Mouse (Mus musculus) heart, postnatal 14 days (tissue): ENCODE measurements around the gene Fam173a. TPM values are rescaled to one million over a fixed set of nuclear protein-coding genes. Genes with fewer than 3 reads are reported as not detected.

Experiments
- microRNA-seq, 2 experiments: library from miRNA; unstranded; fragments of <30 nt; microRNA quantifications; one replicate each; pipeline ENCODE4 v1.2.0; 2021 to 2022
- total RNA-seq, 2 experiments: library from RNA; stranded (reverse); gene quantifications; 2 replicates each; pipeline ENCODE4 v1.2.3; 2021

Gene Fam173a
- total RNA-seq, 2 experiments from 2014 or later, result 36.4 to 37.4 TPM

Small RNA genes lying within 50 kb of the gene (microRNA-seq; reads per million reads assigned to microRNA genes)
- gene Gm25083 (0 reads per million in 2 experiments), gene Mir3082 (1.1 to 2.8 reads per million in 2 experiments), gene Mir6966 (3.2 to 4.1 reads per million in 2 experiments)

Other genes with a start within 250 kb of the Fam173a start
- gene Sox8, start 222.2 kb downstream of the Fam173a start, total RNA-seq, result under 1 TPM; 0.56 to 0.67 TPM
- gene Lmf1, start 213.8 kb downstream of the Fam173a start, total RNA-seq, result 10 to 100 TPM; 26.2 to 28.0 TPM
- 1 to 10 TPM; 1.7 to 2.1 TPM for gene Gng13, start 75.7 kb downstream of the Fam173a start, total RNA-seq
- gene Chtf18, start 65.5 kb downstream of the Fam173a start, total RNA-seq, result 1 to 10 TPM; 1.1 to 4.4 TPM
- 1 to 10 TPM; 5.0 to 5.4 TPM for gene Rpusd1, start 65.2 kb downstream of the Fam173a start, total RNA-seq
- gene Mslnl, start 56.9 kb downstream of the Fam173a start, total RNA-seq, result not detected
- 10 to 100 TPM; 30.0 to 34.5 TPM for gene Msln, start 38.5 kb downstream of the Fam173a start, total RNA-seq
- 10 to 100 TPM; 44.8 TPM for gene Narfl, start 19.1 kb downstream of the Fam173a start, total RNA-seq
- 10 to 100 TPM; 15.0 to 15.1 TPM for gene Haghl, start 7.2 kb downstream of the Fam173a start, total RNA-seq
- gene Ccdc78, start 6.3 kb downstream of the Fam173a start, total RNA-seq, result under 1 TPM in 1 of 2 experiments, not detected in 1; 0.17 TPM
- gene AC134908.4, start 2.8 kb upstream of the Fam173a start, total RNA-seq, result not detected
- 10 to 100 TPM; 67.1 to 74.7 TPM for gene Metrn, start 4.2 kb upstream of the Fam173a start, total RNA-seq
- gene Fbxl16, start 16.2 kb upstream of the Fam173a start, total RNA-seq, result 1 to 10 TPM in 1 of 2 experiments, under 1 TPM in 1; 1.00 to 1.2 TPM
- gene Wdr24, start 30.7 kb upstream of the Fam173a start, total RNA-seq, result 10 to 100 TPM; 10.5 to 11.0 TPM
- gene Jmjd8, start 36.0 kb upstream of the Fam173a start, total RNA-seq, result 10 to 100 TPM; 33.1 to 34.1 TPM
- gene Stub1, start 40.5 kb upstream of the Fam173a start, total RNA-seq, result 100 to 1,000 TPM; 106 to 109 TPM
- gene Rhbdl1, start 44.4 kb upstream of the Fam173a start, total RNA-seq, result 1 to 10 TPM; 2.5 to 3.1 TPM
- gene Gm20683, start 48.9 kb upstream of the Fam173a start, total RNA-seq, result 1 to 10 TPM; 2.9 to 3.0 TPM
- 100 to 1,000 TPM; 103 to 105 TPM for gene Rhot2, start 52.0 kb upstream of the Fam173a start, total RNA-seq
- gene Wdr90, start 68.6 kb upstream of the Fam173a start, total RNA-seq, result 1 to 10 TPM; 5.2 to 5.7 TPM
- 100 to 1,000 TPM; 226 to 230 TPM for gene Mcrip2, start 75.9 kb upstream of the Fam173a start, total RNA-seq
- gene Mettl26, start 82.2 kb upstream of the Fam173a start, total RNA-seq, result 10 to 100 TPM; 11.3 to 13.2 TPM
- under 1 TPM; 0.91 to 1.00 TPM for gene Wfikkn1, start 88.0 kb upstream of the Fam173a start, total RNA-seq
- gene Rab40c, start 126.8 kb upstream of the Fam173a start, total RNA-seq, result 10 to 100 TPM; 14.4 to 20.0 TPM
- 10 to 100 TPM; 60.6 to 62.7 TPM for gene Pigq, start 152.0 kb upstream of the Fam173a start, total RNA-seq
- under 1 TPM in 1 of 2 experiments, not detected in 1; 0.17 TPM for gene Nhlrc4, start 152.1 kb upstream of the Fam173a start, total RNA-seq
- not detected for gene A930017K11Rik, start 159.7 kb upstream of the Fam173a start, total RNA-seq
- 10 to 100 TPM; 11.4 to 13.1 TPM for gene Capn15, start 192.9 kb upstream of the Fam173a start, total RNA-seq